Mouse (Mus musculus) G1E (cell line): Measurements from ENCODE around the gene Rgs3.

Source experiments
- CTCF ChIP-seq: IDR thresholded peaks from 2 replicates; pipeline ENCODE4 v1.5.1; 2012; ENCODE audit warnings: low read depth, low read length, inconsistent platforms, mixed read lengths
- GATA1 ChIP-seq: IDR thresholded peaks from 2 replicates; pipeline ENCODE4 v1.6.1; 2012; ENCODE audit warnings: borderline replicate concordance, low read length, inconsistent platforms, mixed read lengths

DNA sequence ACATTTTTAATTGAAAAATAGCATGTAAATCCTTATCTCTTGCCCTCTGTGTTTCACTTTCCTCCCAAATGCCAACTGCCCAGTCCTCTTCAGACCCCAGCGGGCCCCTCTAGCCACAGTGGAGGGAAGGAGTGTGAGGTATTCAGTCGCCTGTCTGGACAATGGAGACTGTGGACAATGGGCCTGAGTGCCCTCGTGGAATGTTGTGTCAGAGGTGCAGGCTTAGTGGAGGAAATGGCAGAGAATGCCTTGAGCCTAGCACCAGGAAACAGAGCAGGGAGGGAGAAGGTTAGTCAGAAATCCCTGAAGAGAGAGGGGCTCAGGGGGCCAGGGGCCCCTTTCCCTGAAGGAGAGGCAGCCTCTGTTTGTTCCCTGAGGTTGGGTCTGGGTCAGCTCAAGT lies 182.0 kb downstream of the Rgs3 start:
- TF ChIP-seq GATA1, result no peak
- no peak for TF ChIP-seq CTCF
